Mouse (Mus musculus) CH12.LX (cell line): ENCODE data around the gene Wdr24.

Experiments used
- CHD2 ChIP-seq: IDR thresholded peaks from 2 replicates; pipeline ENCODE4 v1.6.1; 2011; ENCODE audit warnings: low read length, improper control_type of control experiment
- EP300 ChIP-seq: IDR thresholded peaks from 2 replicates; pipeline ENCODE4 v1.6.1; 2011; ENCODE audit warnings: low read length, improper control_type of control experiment
- ETS1 ChIP-seq: conservative IDR thresholded peaks from 2 replicates; pipeline ENCODE4 v1.6.1; 2012; ENCODE audit warnings: low read depth, mild to moderate bottlenecking, inconsistent platforms, low read length, improper control_type of control experiment, moderate library complexity
- HCFC1 ChIP-seq: IDR thresholded peaks from 2 replicates; pipeline ENCODE4 v1.6.1; 2012; ENCODE audit warnings: low read depth, mild to moderate bottlenecking, inconsistent platforms, low read length, improper control_type of control experiment
- IRF4 ChIP-seq: IDR thresholded peaks from 2 replicates; pipeline ENCODE4 v1.6.1; 2014; ENCODE audit warnings: low read depth, mild to moderate bottlenecking, inconsistent platforms, low read length, improper control_type of control experiment
- MAFK ChIP-seq: IDR thresholded peaks from 2 replicates; pipeline ENCODE4 v1.6.1; 2011; ENCODE audit warnings: low read length, improper control_type of control experiment; ENCODE audit not compliant: insufficient replicate concordance
- POLR2A ChIP-seq: IDR thresholded peaks from 2 replicates; pipeline ENCODE4 v1.6.1; 2011; ENCODE audit warnings: low read depth, mild to moderate bottlenecking, improper control_type of control experiment, low read length

DNA sequence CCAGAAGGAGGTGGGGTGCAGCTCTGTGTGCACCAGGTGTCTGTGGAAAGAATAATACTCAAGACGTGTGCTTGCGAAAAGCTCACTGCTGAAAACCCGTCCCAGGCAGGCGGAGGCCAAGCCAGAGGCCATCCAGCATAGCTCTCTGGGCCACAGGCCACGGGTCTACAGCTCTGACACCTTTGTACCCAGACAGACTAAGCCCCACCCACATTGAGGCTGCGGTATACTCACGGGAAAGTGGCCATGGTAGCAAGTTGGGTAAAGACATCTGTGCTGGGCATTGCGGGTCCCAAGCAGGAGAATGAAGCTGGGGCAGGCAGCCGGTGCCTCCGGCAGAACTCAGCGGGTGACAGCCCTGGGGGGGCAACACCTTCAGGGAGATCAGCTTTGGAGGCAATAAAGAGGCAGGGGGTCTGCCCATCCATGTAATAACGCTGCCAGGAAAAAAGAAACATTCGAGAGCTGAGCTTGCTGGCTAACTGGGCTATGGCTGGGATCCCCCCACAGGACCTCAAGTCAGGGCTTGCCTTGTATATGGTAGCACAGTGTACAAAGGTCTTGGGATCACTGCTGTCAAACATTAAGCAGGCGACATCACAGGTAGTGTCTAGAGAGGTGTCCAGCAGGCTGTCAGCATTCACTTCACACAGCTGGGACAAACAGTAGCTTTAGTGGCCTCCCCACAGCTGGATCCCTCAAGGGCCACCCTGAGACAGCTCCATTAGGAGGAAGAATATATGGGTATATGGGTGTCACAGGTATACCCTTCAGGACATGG, 16.2 kb downstream of the Wdr24 start:
- TF ChIP-seq EP300 (no peak), ETS1 (no peak), CHD2 (no peak), POLR2A (no peak), MAFK (no peak), HCFC1 (no peak), IRF4 (no peak)
